Mouse (Mus musculus) liver, adult 2 months (tissue): ENCODE results near the gene Arf6. TPM values are rescaled to one million over a fixed set of nuclear protein-coding genes. Genes with fewer than 3 reads are reported as not detected.

Experiments used
- DNase-seq: peaks from one replicate; pipeline ENCODE4 v3.0.0-alpha.2; 2011; ENCODE audit warnings: low read depth, low spot score; ENCODE audit errors: extremely low read depth
- H3K27ac ChIP-seq: fragments of 200-500 bp; replicated peaks from 2 replicates; pipeline ENCODE4 v1.5.1; 2012; ENCODE audit warnings: low read depth, mild to moderate bottlenecking, control low read depth, inconsistent platforms, low read length; ENCODE audit not compliant: insufficient read depth
- H3K27me3 ChIP-seq: fragments of 200-500 bp; 2 replicates; pipeline ENCODE4 v1.6.1; 2012; ENCODE audit warnings: mild to moderate bottlenecking, moderate library complexity, low read length, inconsistent platforms; ENCODE audit not compliant: control insufficient read depth, insufficient read depth
- H3K36me3 ChIP-seq: fragments of 200-500 bp; 2 replicates; pipeline ENCODE4 v1.6.1; 2012; ENCODE audit warnings: low read length, inconsistent platforms; ENCODE audit not compliant: control insufficient read depth, insufficient read depth
- H3K4me1 ChIP-seq: fragments of 200-500 bp; 2 replicates; pipeline ENCODE4 v1.6.1; 2011; ENCODE audit warnings: low read length; ENCODE audit not compliant: control insufficient read depth, insufficient read depth
- H3K4me3 ChIP-seq: fragments of 200-500 bp; 2 replicates; pipeline ENCODE4 v1.5.1; 2011; ENCODE audit warnings: low read depth, mild to moderate bottlenecking, control low read depth, low read length, moderate library complexity; ENCODE audit not compliant: insufficient read depth
- H3K79me2 ChIP-seq: fragments of 200-500 bp; 2 replicates; pipeline ENCODE4 v1.6.1; 2012; ENCODE audit warnings: inconsistent platforms, mild to moderate bottlenecking, low read length, moderate library complexity; ENCODE audit not compliant: control insufficient read depth, insufficient read depth
- H3K9ac ChIP-seq: fragments of 200-500 bp; 2 replicates; pipeline ENCODE4 v1.6.1; 2012; ENCODE audit warnings: low read depth, mild to moderate bottlenecking, control low read depth, inconsistent platforms, low read length
- CTCF ChIP-seq: fragments of 200-500 bp; IDR thresholded peaks from 2 replicates; pipeline ENCODE4 v1.5.1; 2011; ENCODE audit warnings: low read depth, low read length, control low read depth
- POLR2A ChIP-seq: fragments of 200-500 bp; IDR thresholded peaks from 2 replicates; pipeline ENCODE4 v1.6.1; 2011; ENCODE audit warnings: low read length, control low read depth; ENCODE audit not compliant: insufficient read depth; ENCODE audit errors: extremely low read depth
- WGBS: fragments of 180-500 bp; shearing (Covaris S2); methylation state at CpG from one replicate; pipeline ENCODE4 v1.1.7; 2018; 5-methylcytosine and 5-hydroxymethylcytosine counted together
- polyA plus RNA-seq: library from polyadenylated mRNA; depleted of rRNA; stranded (reverse); fragments of >200 nt; gene quantifications from 2 replicates; pipeline ENCODE4 v1.2.3, GENCODE M21; 2012
- total RNA-seq: library from RNA; depleted of rRNA; stranded (reverse); fragments of >200 nt; gene quantifications from 2 replicates; pipeline ENCODE4 v1.2.3, GENCODE M21; 2014

Gene Arf6
- total and polyA plus RNA-seq, 2 experiments, result 40.7 to 62.7 TPM

DNA sequence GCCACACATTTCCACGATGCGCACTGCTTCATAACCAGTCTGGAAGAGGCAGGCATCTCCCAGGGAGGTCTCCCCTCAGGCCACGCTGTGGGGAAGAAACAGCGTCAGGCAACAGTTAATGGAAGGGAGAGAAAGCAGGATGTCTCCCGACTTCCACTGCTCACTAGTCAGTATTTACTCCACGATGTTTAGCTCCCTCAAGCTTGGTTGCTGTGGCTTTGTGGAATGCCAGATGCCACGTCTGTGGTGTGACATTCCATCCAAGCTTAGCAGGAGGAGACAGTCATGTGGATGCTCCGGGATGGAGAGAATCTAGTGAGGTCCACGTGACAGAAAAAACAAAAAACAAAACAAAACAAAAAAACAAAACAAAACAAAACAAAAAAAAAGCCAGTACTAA lies 30.1 kb downstream of the Arf6 start:
- TF ChIP-seq CTCF, result no peak
- TF ChIP-seq POLR2A, result no peak
- H3K36me3 ChIP-seq, result no peaks in the 10 kb centered on the region
- WGBS, result 76% methylated on average over 9 of the region's 9 CpGs
- DNase-seq, result no peak
- no peaks in the 10 kb centered on the region for H3K79me2 ChIP-seq
- no peaks in the 10 kb centered on the region for H3K27me3 ChIP-seq
- H3K9ac ChIP-seq, result no peak overlapping the region
- H3K27ac ChIP-seq, result no peak overlapping the region
- no peaks in the 10 kb centered on the region for H3K4me1 ChIP-seq
- H3K4me3 ChIP-seq, result no peak overlapping the region

DNA sequence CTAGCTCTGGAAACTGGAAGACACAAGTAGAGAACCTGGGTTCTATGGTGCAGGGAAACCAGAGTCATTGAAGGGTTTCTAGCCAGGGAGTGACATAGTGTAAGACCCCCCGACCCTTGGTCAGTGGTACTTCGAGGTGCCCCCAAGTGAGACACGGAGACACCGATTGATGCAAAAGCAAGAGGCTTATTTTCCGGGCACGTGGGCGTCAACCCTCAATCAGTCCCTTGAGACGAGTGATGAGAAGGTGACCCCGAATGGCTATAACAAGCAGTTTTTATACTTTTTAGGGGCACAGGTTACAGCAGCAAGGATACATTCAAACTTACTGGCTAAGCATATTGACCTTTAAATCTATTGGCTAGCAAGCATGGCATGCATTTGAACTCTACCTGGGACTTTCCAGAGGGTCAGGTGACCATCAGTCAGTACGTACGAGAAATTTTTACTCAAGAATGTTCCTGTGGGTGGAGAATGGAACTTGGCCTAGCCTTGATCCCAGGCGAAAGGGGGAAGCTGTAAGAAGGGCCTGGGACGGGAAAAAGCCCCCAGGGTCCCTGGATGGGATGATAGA lies 30.7 kb downstream of the Arf6 start:
- H3K9ac ChIP-seq, result no peak overlapping the region
- WGBS, result 91% methylated on average over 13 of the region's 13 CpGs
- no peaks in the 10 kb centered on the region for H3K36me3 ChIP-seq
- H3K4me3 ChIP-seq, result no peak overlapping the region
- no peak for TF ChIP-seq POLR2A
- no peak for TF ChIP-seq CTCF
- no peak overlapping the region for H3K27ac ChIP-seq
- H3K4me1 ChIP-seq, result no peaks in the 10 kb centered on the region
- no peaks in the 10 kb centered on the region for H3K79me2 ChIP-seq
- DNase-seq, result no peak
- H3K27me3 ChIP-seq, result no peaks in the 10 kb centered on the region

DNA sequence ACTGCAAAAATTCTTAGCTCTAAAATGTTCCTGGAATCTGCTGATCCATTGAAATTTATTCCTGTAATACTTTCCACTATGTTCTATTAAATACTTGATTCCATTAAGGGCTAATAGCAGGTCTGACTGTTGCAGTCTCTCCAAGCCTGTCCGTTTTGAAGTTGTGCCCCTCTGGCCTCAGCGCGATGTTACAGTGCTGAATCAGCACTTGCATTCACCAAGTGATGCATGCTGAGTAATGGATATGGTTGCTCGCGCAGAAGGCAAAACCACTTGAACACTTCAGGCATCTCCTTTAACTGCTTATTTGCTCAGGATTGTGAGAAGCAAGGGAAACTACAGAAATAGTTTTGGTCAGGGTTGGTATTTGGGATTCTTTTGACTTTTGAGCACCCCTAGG lies 38.8 kb downstream of the Arf6 start:
- no peaks in the 10 kb centered on the region for H3K27me3 ChIP-seq
- 77% methylated on average over 5 of the region's 5 CpGs for WGBS
- no peaks in the 10 kb centered on the region for H3K36me3 ChIP-seq
- H3K79me2 ChIP-seq, result no peaks in the 10 kb centered on the region
- no peaks in the 10 kb centered on the region for H3K4me1 ChIP-seq
- TF ChIP-seq CTCF (no peak), POLR2A (no peak)
- no peak overlapping the region for H3K4me3 ChIP-seq
- no peak overlapping the region for H3K27ac ChIP-seq
- H3K9ac ChIP-seq, result no peak overlapping the region
- no peak for DNase-seq

DNA sequence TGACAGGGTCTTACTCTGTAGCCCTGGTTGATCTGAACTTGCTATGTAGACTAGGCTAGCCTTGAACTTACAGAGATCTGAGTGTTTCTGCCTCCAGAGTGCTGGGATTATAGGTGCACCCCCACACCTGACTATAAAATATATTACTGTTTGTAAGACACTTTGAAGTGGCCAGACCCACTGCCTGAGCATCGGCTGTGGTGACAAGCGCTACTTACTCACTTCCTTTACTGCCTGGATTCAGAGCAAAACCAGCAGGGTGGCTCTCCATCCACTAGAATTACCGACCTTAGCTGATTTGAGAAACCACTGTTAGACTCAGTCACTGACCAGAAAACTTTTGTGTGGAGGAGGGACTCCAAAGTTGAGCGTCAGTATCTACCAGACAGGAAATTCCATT lies 40.0 kb downstream of the Arf6 start:
- H3K4me1 ChIP-seq, result no peaks in the 10 kb centered on the region
- 78% methylated on average over 4 of the region's 4 CpGs for WGBS

DNA sequence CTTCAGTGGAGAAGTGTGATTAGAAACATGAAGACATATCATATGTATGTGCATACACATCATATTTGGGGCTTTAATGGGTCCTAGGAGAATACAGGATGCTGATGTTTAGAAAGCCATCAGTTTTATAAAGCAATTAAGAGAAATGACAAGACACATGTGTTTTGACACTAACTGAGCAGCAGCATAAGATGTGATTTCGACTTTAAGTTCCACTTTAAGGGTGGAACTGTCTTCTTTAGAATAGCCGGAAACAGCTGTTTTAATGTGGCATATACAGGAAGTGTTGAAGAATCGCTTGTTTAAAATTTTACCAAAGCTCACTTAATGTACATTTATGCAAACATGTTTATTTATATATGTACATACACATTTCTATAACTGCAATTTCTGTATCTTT lies 41.4 kb downstream of the Arf6 start:
- Histone ChIP-seq H3K27me3 (no peaks in the 10 kb centered on the region), H3K36me3 (no peaks in the 10 kb centered on the region), H3K4me3 (no peak overlapping the region), H3K9ac (no peak overlapping the region), H3K27ac (no peak overlapping the region), H3K79me2 (no peaks in the 10 kb centered on the region), H3K4me1 (no peaks in the 10 kb centered on the region)
- WGBS, result 65% methylated on average over 3 of the region's 3 CpGs
- no peak for TF ChIP-seq CTCF
- no peak for TF ChIP-seq POLR2A
- no peak for DNase-seq

More for the DNA sequence above, 40.0 kb downstream of the Arf6 start:
- no peaks in the 10 kb centered on the region for H3K36me3 ChIP-seq
- no peak overlapping the region for H3K4me3 ChIP-seq
- no peak for DNase-seq
- TF ChIP-seq POLR2A, result no peak
- TF ChIP-seq CTCF, result no peak
- H3K27me3 ChIP-seq, result no peaks in the 10 kb centered on the region
- H3K27ac ChIP-seq, result no peak overlapping the region
- H3K79me2 ChIP-seq, result no peaks in the 10 kb centered on the region
- H3K9ac ChIP-seq, result no peak overlapping the region

DNA sequence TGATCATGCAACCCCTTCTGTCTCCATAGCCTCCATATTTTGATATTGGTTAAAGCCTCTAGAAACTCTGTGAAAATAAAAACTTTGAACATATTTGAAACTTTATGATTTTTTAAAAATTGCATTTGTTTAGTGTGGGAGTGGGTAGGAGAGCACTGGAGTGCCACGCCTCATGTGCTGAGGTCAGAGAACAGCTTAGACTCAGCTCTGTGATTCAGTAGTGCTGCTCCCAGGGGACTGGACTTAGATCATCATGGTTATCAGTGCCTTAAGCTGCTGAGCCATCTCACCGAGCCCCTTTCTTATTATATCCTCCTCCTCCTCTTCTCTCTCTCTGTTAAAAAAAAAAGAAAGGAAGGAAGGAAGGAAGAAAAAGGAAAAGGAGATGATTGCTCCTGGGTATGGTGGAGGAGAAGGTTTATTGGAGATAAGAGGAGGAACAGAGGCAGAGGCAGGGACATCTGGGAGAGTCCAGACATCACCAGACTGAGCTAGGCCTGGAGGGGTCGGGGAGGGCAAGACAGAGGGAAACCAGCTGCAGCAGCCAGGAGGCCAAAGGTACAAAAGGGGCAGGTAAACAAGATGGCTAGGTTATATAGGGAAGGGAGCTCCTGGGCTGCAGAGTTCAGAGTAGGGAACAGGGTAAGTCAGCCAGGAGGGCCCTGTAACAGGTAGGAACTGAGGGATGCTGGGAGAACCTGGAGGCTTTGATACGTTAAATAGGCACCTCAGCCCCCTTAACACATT lies 43.0 kb downstream of the Arf6 start:
- no peak overlapping the region for H3K9ac ChIP-seq
- H3K36me3 ChIP-seq, result no peaks in the 10 kb centered on the region
- H3K4me1 ChIP-seq, result no peaks in the 10 kb centered on the region
- H3K27ac ChIP-seq, result no peak overlapping the region
- WGBS, result 82% methylated on average over 4 of the region's 4 CpGs
- DNase-seq, result no peak
- H3K4me3 ChIP-seq, result no peak overlapping the region
- H3K79me2 ChIP-seq, result no peaks in the 10 kb centered on the region
- no peak for TF ChIP-seq CTCF
- no peak for TF ChIP-seq POLR2A
- H3K27me3 ChIP-seq, result no peaks in the 10 kb centered on the region
